Mouse (Mus musculus) urinary bladder, postnatal 4 days (tissue): Measurements from ENCODE around the gene Tom1l2.
A peak's percentile ranks its signal among the peaks of the same experiment; 100 is the strongest.

ENCODE experiments used
- DNase-seq, 2 experiments: peaks; one replicate each; pipeline ENCODE4 v3.0.0; 2021 to 2022; ENCODE audit warnings: low spot score in 2 of 2

The Tom1l2 gene

GRCm38 (mm10) chr11:60306834-60307233 is 45.9 kb downstream of the Tom1l2 start:
- no peak for DNase-seq

- DNase-seq = no peak
Observed at GRCm38 (mm10) chr11:60305611-60306010, 47.1 kb downstream of the Tom1l2 start.

GRCm38 (mm10) chr11:60303497-60303896 is 49.2 kb downstream of the Tom1l2 start:
- no peak for DNase-seq

- DNase-seq = no peak
Observed at GRCm38 (mm10) chr11:60302354-60303083, 50.2 kb downstream of the Tom1l2 start.

GRCm38 (mm10) chr11:60301588-60302208 is 51.0 kb downstream of the Tom1l2 start:
- no peak for DNase-seq

- DNase-seq = no peak
Observed at GRCm38 (mm10) chr11:60300318-60300717, 52.4 kb downstream of the Tom1l2 start.

GRCm38 (mm10) chr11:60297772-60298171 is 54.9 kb downstream of the Tom1l2 start:
- no peak for DNase-seq

GRCm38 (mm10) chr11:60294630-60295313 is 57.9 kb downstream of the Tom1l2 start:
- DNase-seq = no peak

GRCm38 (mm10) chr11:60293683-60294629 is 58.7 kb downstream of the Tom1l2 start:
- no peak for DNase-seq

GRCm38 (mm10) chr11:60292718-60293117 is 60.0 kb downstream of the Tom1l2 start:
- peak in 1 of 2 experiments; percentile 46 for DNase-seq

GRCm38 (mm10) chr11:60288980-60289379 is 63.7 kb downstream of the Tom1l2 start:
- DNase-seq = no peak

- DNase-seq = no peak
Observed at GRCm38 (mm10) chr11:60286311-60286710, 66.4 kb downstream of the Tom1l2 start.

- no peak for DNase-seq
Observed at GRCm38 (mm10) chr11:60280429-60281414, 72.0 kb downstream of the Tom1l2 start.

GRCm38 (mm10) chr11:60279483-60279882 is 73.2 kb downstream of the Tom1l2 start:
- no peak for DNase-seq

- DNase-seq = no peak
Observed at GRCm38 (mm10) chr11:60277771-60278170, 74.9 kb downstream of the Tom1l2 start.

GRCm38 (mm10) chr11:60277164-60277740 is 75.5 kb downstream of the Tom1l2 start:
- no peak for DNase-seq

GRCm38 (mm10) chr11:60276408-60277093 is 76.2 kb downstream of the Tom1l2 start:
- no peak for DNase-seq

- no peak for DNase-seq
Observed at GRCm38 (mm10) chr11:60273273-60273805, 79.4 kb downstream of the Tom1l2 start.

- no peak for DNase-seq
Observed at GRCm38 (mm10) chr11:60268563-60268962, 84.1 kb downstream of the Tom1l2 start.
